Mouse (Mus musculus) hematopoietic stem cell, adult 5-6 weeks (primary cell): ENCODE results near the gene Amn1. TPM values are rescaled to one million over a fixed set of nuclear protein-coding genes. Genes with fewer than 3 reads are reported as not detected.
A peak's percentile ranks its signal among the peaks of the same experiment; 100 is the strongest.
"Not testable (repeated sequence)": the region's sequence is repeated elsewhere in the genome, so short reads cannot be mapped to it uniquely, and the experiment has no call there.

Experiments
- ATAC-seq, 2 experiments: fragments of 125-278 bp in 1 of 2; replicated peaks in 1 of 2; 2 replicates each; pipeline ENCODE4 v1.8.0; 2016 to 2017; ENCODE audit warnings: inconsistent platforms in 2 of 2, mild to moderate bottlenecking in 2 of 2, moderate number of reproducible peaks in 2 of 2, low read depth in 1 of 2, moderate TSS enrichment in 1 of 2; ENCODE audit not compliant: low FRiP score in 2 of 2, poor library complexity in 2 of 2, severe bottlenecking in 2 of 2, insufficient read depth in 1 of 2, low TSS enrichment in 1 of 2
- total RNA-seq: library from RNA; stranded (forward); fragments of 172-1452, 232-1000 nt; gene quantifications from 2 replicates; pipeline ENCODE4 v1.2.3, GENCODE M21; 2017

Amn1 gene
- total RNA-seq, 1 experiment from 2014 or later, result 16.0 TPM

- ATAC-seq, result peak; percentile 95 to 98
Observed at GRCm38 (mm10) chr6:149132311-149133077, 56.0 kb downstream of the Amn1 start.

GRCm38 (mm10) chr6:149131111-149131510, 57.4 kb downstream of the Amn1 start:
- ATAC-seq, result no peak

DNA sequence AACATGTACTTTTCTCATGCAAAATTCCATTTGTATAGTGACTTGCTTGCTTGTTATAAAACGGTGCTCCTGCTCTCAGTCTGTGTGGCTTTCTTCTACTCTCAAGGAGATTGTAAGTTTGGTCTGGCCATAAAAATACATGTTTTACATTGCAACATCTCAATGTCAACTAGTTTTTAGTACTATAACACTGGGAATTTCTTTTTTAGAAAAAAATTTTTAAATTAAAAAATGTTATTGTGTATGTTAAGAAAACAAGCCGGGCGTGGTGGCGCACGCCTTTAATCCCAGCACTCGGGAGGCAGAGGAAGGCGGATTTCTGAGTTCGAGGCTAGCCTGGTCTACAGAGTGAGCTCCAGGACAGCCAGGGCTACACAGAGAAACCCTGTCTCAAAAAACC, 58.6 kb downstream of the Amn1 start, which contains the start of gene Gm10203:
Gene Gm10203 (plus strand): TSS at position 301 of the 400 bp plus-strand sequence.
- ATAC-seq, result not testable (repeated sequence)

DNA sequence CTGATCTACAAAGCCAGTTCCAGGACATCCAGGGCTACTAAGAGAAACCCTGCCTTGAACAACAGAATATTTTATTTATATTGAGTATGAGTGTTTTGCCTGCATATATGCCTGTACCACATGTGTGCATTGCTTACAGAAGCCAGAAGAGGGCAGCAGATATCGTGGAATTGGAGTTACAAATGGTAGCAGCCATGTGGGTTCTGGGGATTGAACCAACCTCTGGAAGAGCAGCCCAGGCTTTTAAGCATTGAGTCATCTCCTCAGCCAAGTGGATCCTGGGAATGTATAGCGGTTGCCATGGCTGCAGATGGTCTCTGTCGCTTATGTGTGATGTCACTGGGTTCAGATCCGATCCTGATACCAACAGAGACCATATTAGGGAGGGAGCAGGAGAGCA, 61.8 kb downstream of the Amn1 start:
- peak; percentile 45 to 53; a peak in 1 of 4 replicates for ATAC-seq

- ATAC-seq, result no peak
Observed at GRCm38 (mm10) chr6:149123042-149123441, 65.5 kb downstream of the Amn1 start.

DNA sequence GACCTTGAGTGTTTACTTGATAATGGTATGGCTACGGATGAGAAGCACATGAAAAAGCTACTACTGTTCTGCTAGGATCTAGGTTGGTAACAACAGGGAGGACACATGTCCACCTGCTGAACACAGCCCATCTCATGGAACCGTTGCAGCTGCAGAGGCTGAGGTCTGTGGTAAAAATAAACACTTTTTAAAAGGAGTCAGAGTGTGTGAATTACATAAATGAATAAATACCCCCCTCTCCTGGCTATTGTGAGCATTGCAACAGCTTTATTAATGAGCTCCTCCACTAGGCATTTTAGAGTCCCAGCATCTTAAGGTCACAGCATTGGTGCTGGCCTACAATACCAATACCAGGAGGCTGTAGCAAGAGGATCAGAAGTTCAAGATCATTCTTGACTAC, 68.7 kb downstream of the Amn1 start:
- peak; percentile 87 to 95 for ATAC-seq

DNA sequence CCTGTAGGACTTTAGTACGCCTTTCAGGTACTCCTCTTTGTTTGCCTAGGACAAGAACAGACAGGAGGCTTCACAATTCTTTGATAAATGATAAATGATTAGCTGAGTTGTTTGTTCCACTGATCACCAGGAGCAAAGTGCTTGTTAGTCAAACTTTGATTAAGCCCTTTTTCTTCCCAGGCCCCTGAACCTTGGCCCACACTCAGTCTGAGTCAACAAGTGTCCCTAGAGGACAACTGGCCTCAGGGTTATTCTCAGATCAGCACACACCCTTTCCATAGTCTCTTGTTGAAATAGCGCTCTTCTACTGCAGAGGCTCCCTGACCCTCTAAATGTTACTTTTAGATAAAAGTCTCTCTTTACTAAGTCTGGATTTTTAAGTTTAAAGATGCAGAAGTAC, 69.6 kb downstream of the Amn1 start:
- ATAC-seq, result no peak

DNA sequence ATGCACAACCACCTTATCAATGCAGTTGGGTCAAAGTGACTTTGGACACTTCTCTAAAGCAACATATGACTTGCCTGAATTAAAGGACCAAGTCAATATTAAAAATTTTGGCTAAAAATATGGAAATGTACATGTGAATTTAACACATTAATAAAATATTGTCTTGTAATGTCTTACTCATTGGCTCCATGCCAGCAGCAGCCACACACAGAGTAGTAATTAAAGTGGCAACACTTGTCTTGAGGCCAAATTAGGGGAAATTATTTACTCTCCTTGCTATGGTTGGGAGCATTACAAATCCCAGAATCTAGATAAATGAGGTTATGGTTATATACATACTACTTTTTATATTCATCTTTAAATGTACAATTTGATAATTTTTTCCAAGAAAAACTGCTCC, 71.5 kb downstream of the Amn1 start:
- no peak for ATAC-seq

GRCm38 (mm10) chr6:149108909-149109308, 79.6 kb downstream of the Amn1 start:
- ATAC-seq, result no peak

- ATAC-seq, result no peak
Observed at GRCm38 (mm10) chr6:149107615-149108014, 80.9 kb downstream of the Amn1 start.

Other genes with a start within 250 kb of the Amn1 start
- 137 and 180 TPM in 2 replicates for gene Sinhcaf, start 242.2 kb downstream of the Amn1 start, total RNA-seq
- 6.6 and 7.8 TPM in 2 replicates for gene Dennd5b, start 87.0 kb downstream of the Amn1 start, total RNA-seq
- not detected in 2 replicates for gene Gm10203, start 58.5 kb downstream of the Amn1 start, total RNA-seq
- 26.8 and 31.1 TPM in 2 replicates for gene Etfbkmt, start 48.9 kb downstream of the Amn1 start, total RNA-seq
- 73.6 and 78.5 TPM in 2 replicates for gene Resf1, start 120.7 kb upstream of the Amn1 start, total RNA-seq
- gene Bicd1, start 220.2 kb upstream of the Amn1 start, total RNA-seq, result 33.6 and 35.8 TPM in 2 replicates